8 mouse cellular contexts compared by ENCODE assay signal in the genomic region with DNA sequence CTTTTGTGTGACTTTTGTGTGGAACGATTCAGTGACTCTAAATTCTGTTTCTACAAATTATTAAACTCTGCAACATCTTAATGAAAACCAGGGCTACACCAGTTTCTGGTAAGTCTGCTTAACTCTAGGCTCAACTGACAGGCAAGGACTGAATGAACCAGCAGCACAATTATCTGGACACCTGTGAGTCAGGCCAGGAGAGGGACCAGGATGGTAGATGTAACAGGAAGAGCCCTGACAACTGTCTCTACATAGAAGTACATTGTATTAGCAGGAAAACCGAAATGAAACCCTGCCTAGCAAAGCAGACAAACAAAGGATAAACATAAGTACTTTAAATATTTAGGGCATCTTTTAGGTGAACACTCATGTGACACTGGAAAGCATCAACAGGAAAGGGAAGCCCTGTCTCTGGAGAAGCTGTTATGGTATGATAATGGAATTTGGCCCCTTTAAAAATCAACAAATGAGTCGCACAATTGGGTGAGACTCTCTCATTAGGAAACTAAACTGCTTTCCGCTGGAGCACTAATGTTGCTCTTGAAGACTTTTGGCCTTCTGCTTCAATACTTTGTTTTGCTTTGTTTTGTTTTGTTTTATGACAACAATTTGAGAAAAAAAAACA. TPM values are rescaled to one million over a fixed set of nuclear protein-coding genes. Genes with fewer than 3 reads are reported as not detected.
DNase-seq lines count a peak whose midpoint lies in the region; ATAC-seq and TF ChIP-seq lines count a peak whose summit lies in the region.

No protein-coding gene starts in this region.

- 39% methylated on average over 4 of the region's 4 CpGs for WGBS in embryonic facial prominence, embryonic 10.5 days
- WGBS in hindbrain, postnatal 0 days: 25% methylated on average over 4 of the region's 4 CpGs
- 40% methylated on average over 4 of the region's 4 CpGs for WGBS in midbrain, embryonic 12.5 days

- H3K9ac ChIP-seq in hindbrain, postnatal 0 days (replicated peaks; ENCODE audit: low read length): peak overlapping the region; percentile 25; the same call in 1 of the 2 replicates
- peak overlapping the region; percentile 43; the same call in 1 of the 2 replicates for H3K9ac ChIP-seq in midbrain, embryonic 12.5 days (replicated peaks)

- H3K4me3 ChIP-seq in embryonic facial prominence, embryonic 10.5 days: peak overlapping the region; percentile 84
- peak overlapping the region; percentile 92 for H3K4me3 ChIP-seq in hindbrain, postnatal 0 days (ENCODE audit: low read length)
- H3K4me3 ChIP-seq in midbrain, embryonic 12.5 days: peak overlapping the region; percentile 95

- ATAC-seq in hindbrain, postnatal 0 days: no peak
- no peak for ATAC-seq in midbrain, embryonic 12.5 days (ENCODE audit: low FRiP score, low read depth)

- no peak for TF ChIP-seq CTCF in hindbrain, postnatal 0 days (IDR thresholded peaks at IDR 0.05; ENCODE audit: low read depth)

- H3K9me3 ChIP-seq in embryonic facial prominence, embryonic 10.5 days: no peaks in the 10 kb centered on the region
- no peaks in the 10 kb centered on the region for H3K9me3 ChIP-seq in hindbrain, postnatal 0 days (ENCODE audit: low read length)
- no peaks in the 10 kb centered on the region for H3K9me3 ChIP-seq in midbrain, embryonic 12.5 days

- H3K36me3 ChIP-seq in embryonic facial prominence, embryonic 10.5 days (replicated peaks): 0 out of 2 replicates have a peak, but pooled peaks cover 5% of the 10 kb centered on the region
- no peaks in the 10 kb centered on the region for H3K36me3 ChIP-seq in hindbrain, postnatal 0 days (ENCODE audit: insufficient read depth, low read length)
- no peaks in the 10 kb centered on the region for H3K36me3 ChIP-seq in midbrain, embryonic 12.5 days

- H3K4me2 ChIP-seq in hindbrain, postnatal 0 days (ENCODE audit: low read depth, low read length): peak overlapping the region; percentile 91
- H3K4me2 ChIP-seq in midbrain, embryonic 12.5 days (replicated peaks): peak overlapping the region; percentile 74

- H3K27me3 ChIP-seq in embryonic facial prominence, embryonic 10.5 days (replicated peaks; ENCODE audit: low read depth, poor library complexity, severe bottlenecking): no peaks in the 10 kb centered on the region
- no peaks in the 10 kb centered on the region for H3K27me3 ChIP-seq in hindbrain, postnatal 0 days (ENCODE audit: insufficient read depth, low read length)
- H3K27me3 ChIP-seq in midbrain, embryonic 12.5 days: no peaks in the 10 kb centered on the region

- H3K4me1 ChIP-seq in embryonic facial prominence, embryonic 10.5 days: peaks cover 43% of the 10 kb centered on the region
- peaks cover 11% of the 10 kb centered on the region for H3K4me1 ChIP-seq in hindbrain, postnatal 0 days (ENCODE audit: insufficient read depth, low read length)
- H3K4me1 ChIP-seq in midbrain, embryonic 12.5 days: peaks cover 33% of the 10 kb centered on the region

- H3K27ac ChIP-seq in embryonic facial prominence, embryonic 10.5 days (replicated peaks): no peak overlapping the region
- no peak overlapping the region for H3K27ac ChIP-seq in hindbrain, postnatal 0 days
- H3K27ac ChIP-seq in midbrain, embryonic 12.5 days (replicated peaks): no peak overlapping the region

- peak; percentile 7 for DNase-seq in embryo, embryonic 10 days (ENCODE audit: low spot score)
- DNase-seq in embryo, embryonic 9.5 days (ENCODE audit: extremely low spot score): no peak
- no peak for DNase-seq in embryonic facial prominence, embryonic 10.5 days (ENCODE audit: low spot score)
- no peak for DNase-seq in hindbrain, postnatal 0 days (ENCODE audit: low spot score)
- DNase-seq in thymus, postnatal 0 days (ENCODE audit: low spot score): no peak
- DNase-seq in thymus, postnatal 14 days: no peak
- DNase-seq in thymus, adult 18-20 months: no peak

RNA-seq across cellular contexts. Expression of a gene that starts 3.3 kb away (rescaled TPM):
- 9.1 and 9.3 TPM in 2 replicates for polyA plus RNA-seq in embryonic facial prominence, embryonic 10.5 days (2016; fragmentation: Nextera tagmentation; extraction: Ambion mirVana)
- total RNA-seq in hindbrain, postnatal 0 days (2014; rRNA removed): 86.0 and 116 TPM in 2 replicates
- polyA plus RNA-seq in hindbrain, postnatal 0 days (2015; fragmentation: Nextera tagmentation; extraction: Ambion mirVana): 14.0 and 14.9 TPM in 2 replicates
- 16.6 and 17.4 TPM in 2 replicates for polyA plus RNA-seq in midbrain, embryonic 12.5 days (2016; fragmentation: Nextera tagmentation; extraction: Ambion mirVana)
- polyA plus RNA-seq in thymus, postnatal 0 days (2015; fragmentation: Nextera tagmentation; extraction: Ambion mirVana): 2.2 and 3.1 TPM in 2 replicates

RNA-seq across cellular contexts. Expression of a gene that starts 12.6 kb away (rescaled TPM):
- polyA plus RNA-seq in embryonic facial prominence, embryonic 10.5 days (2016; fragmentation: Nextera tagmentation; extraction: Ambion mirVana): 11.8 and 12.0 TPM in 2 replicates
- 11.6 and 14.4 TPM in 2 replicates for total RNA-seq in hindbrain, postnatal 0 days (2014; rRNA removed)
- 8.4 and 8.8 TPM in 2 replicates for polyA plus RNA-seq in hindbrain, postnatal 0 days (2015; fragmentation: Nextera tagmentation; extraction: Ambion mirVana)
- 11.0 and 13.0 TPM in 2 replicates for polyA plus RNA-seq in midbrain, embryonic 12.5 days (2016; fragmentation: Nextera tagmentation; extraction: Ambion mirVana)
- 0.29 and 1.1 TPM in 2 replicates for polyA plus RNA-seq in thymus, postnatal 0 days (2015; fragmentation: Nextera tagmentation; extraction: Ambion mirVana)
